Mouse (Mus musculus) layer of hippocampus, adult 8-10 months (tissue): ENCODE results near the gene P4htm. TPM values are rescaled to one million over a fixed set of nuclear protein-coding genes. Genes with fewer than 3 reads are reported as not detected.
A peak's percentile ranks its signal among the peaks of the same experiment; 100 is the strongest.

ENCODE experiments used
- DNase-seq, 2 experiments: peaks; one replicate each; pipeline ENCODE4 v3.0.0; 2022; ENCODE audit warnings: low spot score in 2 of 2
- total RNA-seq, 4 experiments: library from RNA; stranded (reverse); gene quantifications; 2 replicates each; pipeline ENCODE4 v1.2.4; 2022

Gene P4htm
- total RNA-seq, 4 experiments from 2014 or later, result 92.9 to 99.1 (median 97.8) TPM

- peak; percentile 89 to 92 for DNase-seq
Observed at GRCm38 (mm10) chr9:108578545-108579343, 18.7 kb downstream of the P4htm start, which contains the start of gene Wdr6. Gene Wdr6 (minus strand): TSS chr9:108578739.

GRCm38 (mm10) chr9:108577934-108578544 lies 19.4 kb downstream of the P4htm start:
- DNase-seq, result peak in 1 of 2 experiments; percentile 30

GRCm38 (mm10) chr9:108577025-108577424 lies 20.4 kb downstream of the P4htm start:
- DNase-seq, result no peak

GRCm38 (mm10) chr9:108575321-108576297 lies 21.9 kb downstream of the P4htm start:
- DNase-seq, result peak in 1 of 2 experiments; percentile 9

GRCm38 (mm10) chr9:108574921-108575320 lies 22.5 kb downstream of the P4htm start:
- no peak for DNase-seq

GRCm38 (mm10) chr9:108573774-108574690 lies 23.4 kb downstream of the P4htm start:
- DNase-seq, result peak in 1 of 2 experiments; percentile 35

GRCm38 (mm10) chr9:108572321-108572720 lies 25.1 kb downstream of the P4htm start:
- DNase-seq, result peak in 1 of 2 experiments; percentile 9

GRCm38 (mm10) chr9:108571401-108571973 lies 26.0 kb downstream of the P4htm start:
- DNase-seq, result no peak

GRCm38 (mm10) chr9:108570207-108570896 lies 27.1 kb downstream of the P4htm start:
- DNase-seq, result peak in 1 of 2 experiments; percentile 56

GRCm38 (mm10) chr9:108569381-108570206 lies 27.9 kb downstream of the P4htm start, which contains the start of gene Dalrd3:
Gene Dalrd3 (plus strand): TSS chr9:108569886.
- peak; percentile 90 to 92 for DNase-seq

GRCm38 (mm10) chr9:108568511-108568921 lies 29.0 kb downstream of the P4htm start:
- DNase-seq, result no peak

- no peak for DNase-seq
Observed at GRCm38 (mm10) chr9:108567931-108568419, 29.5 kb downstream of the P4htm start.

- DNase-seq, result peak; percentile 93 to 96
Observed at GRCm38 (mm10) chr9:108566815-108567776, 30.4 kb downstream of the P4htm start, which contains the start of gene Ndufaf3. Gene Ndufaf3 (minus strand): TSS chr9:108567434.

- DNase-seq, result peak in 1 of 2 experiments; percentile 13
Observed at GRCm38 (mm10) chr9:108565881-108566814, 31.3 kb downstream of the P4htm start.

GRCm38 (mm10) chr9:108564131-108564530 lies 33.3 kb downstream of the P4htm start:
- DNase-seq, result peak in 1 of 2 experiments; percentile 9

- DNase-seq, result no peak
Observed at GRCm38 (mm10) chr9:108563671-108564070, 33.8 kb downstream of the P4htm start.
